Mouse (Mus musculus): ENCODE measurements at regions not wholly inside any gene's neighbourhood (a gene's known extent, or its start where the extent isn't known, plus 50 kb on each side); places are given as distances from the start of the nearest gene placed in this dataset.

DNA sequence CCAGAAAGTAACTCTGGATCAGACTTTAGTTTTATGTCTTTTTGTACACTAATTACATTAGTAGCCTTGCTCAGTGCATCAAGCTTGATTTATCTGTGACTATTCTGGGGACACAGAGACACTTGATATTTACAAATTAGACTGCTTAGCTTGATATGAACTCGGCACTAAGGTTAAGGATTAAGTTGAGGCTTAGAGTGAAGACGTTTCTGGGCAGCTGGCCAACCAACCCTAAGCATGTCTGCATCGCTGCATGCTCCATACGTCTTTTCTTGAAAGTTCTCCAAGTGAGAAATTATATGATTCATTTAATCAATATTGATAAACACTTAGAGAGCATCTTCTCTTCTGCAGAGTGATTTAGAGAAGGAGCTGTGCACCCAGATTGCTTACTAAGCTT is 352.6 kb upstream of the Slitrk1 start:
- Histone ChIP-seq H3K9ac (no peak overlapping the region), H3K27ac (replicated peaks) (no peak overlapping the region), H3K4me3 (no peak overlapping the region), H3K4me2 (no peak overlapping the region), H3K36me3 (no peaks in the 10 kb centered on the region), H3K4me1 (replicated peaks) (no peaks in the 10 kb centered on the region), H3K9me3 (no peaks in the 10 kb centered on the region), H3K27me3 (no peaks in the 10 kb centered on the region)
- WGBS = 59% methylated on average over 4 of the region's 4 CpGs
- no peak for ATAC-seq (ENCODE audit: low read depth)

DNA sequence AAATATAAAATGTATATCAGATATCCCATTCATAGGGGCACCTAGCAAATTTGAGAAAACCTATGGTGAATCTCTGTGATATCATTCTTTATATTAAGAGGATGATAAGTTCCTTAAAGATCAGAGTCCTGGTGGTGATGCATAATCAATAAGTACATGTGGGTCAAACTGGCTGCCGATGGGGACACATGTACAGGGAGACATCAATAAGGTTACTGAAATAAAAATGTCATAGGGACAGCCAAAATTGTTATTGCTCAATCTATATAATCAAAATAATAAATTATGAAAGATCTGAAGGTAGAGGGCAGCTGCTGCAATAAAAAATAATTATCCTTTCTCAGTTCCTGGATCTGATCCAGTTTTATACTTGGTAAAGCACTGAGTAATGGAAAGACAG is 348.0 kb upstream of the Slitrk1 start:
- Histone ChIP-seq H3K4me2 (no peak overlapping the region), H3K27me3 (no peaks in the 10 kb centered on the region), H3K4me1 (replicated peaks) (no peaks in the 10 kb centered on the region), H3K9me3 (no peaks in the 10 kb centered on the region), H3K4me3 (no peak overlapping the region), H3K36me3 (no peaks in the 10 kb centered on the region), H3K9ac (no peak overlapping the region), H3K27ac (replicated peaks) (no peak overlapping the region)
- 61% methylated on average over 1 of the region's 1 CpGs for WGBS
- no peak for ATAC-seq (ENCODE audit: low read depth)

DNA sequence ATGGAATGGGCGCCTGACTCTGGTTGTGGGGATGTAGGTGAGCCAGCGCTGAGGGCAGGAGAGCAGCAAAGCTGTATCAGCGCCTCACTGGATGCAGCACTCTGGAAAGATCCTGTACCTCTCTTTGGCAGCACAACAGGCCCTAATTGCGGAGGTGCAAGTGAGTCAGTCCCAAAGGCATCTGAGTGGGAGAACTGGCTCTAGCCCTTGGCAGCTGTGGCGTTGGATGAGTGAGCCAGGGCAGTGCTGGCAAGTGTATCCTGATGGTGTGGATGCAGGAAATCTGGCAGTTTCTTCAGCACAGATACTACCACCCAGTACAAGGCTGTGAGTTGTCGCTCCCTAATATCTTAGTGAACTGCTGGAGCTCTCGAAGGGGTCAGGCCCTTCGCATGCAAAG is 300.9 kb upstream of the Slitrk1 start:
- 90% methylated on average over 8 of the region's 8 CpGs for WGBS
- H3K4me2 ChIP-seq = no peak overlapping the region
- no peaks in the 10 kb centered on the region for H3K27me3 ChIP-seq
- no peak overlapping the region for H3K9ac ChIP-seq
- H3K27ac ChIP-seq (replicated peaks) = no peak overlapping the region
- no peak for ATAC-seq (ENCODE audit: low read depth)
- H3K9me3 ChIP-seq = no peaks in the 10 kb centered on the region
- no peak overlapping the region for H3K4me3 ChIP-seq
- H3K4me1 ChIP-seq (replicated peaks) = no peaks in the 10 kb centered on the region
- H3K36me3 ChIP-seq = no peaks in the 10 kb centered on the region

DNA sequence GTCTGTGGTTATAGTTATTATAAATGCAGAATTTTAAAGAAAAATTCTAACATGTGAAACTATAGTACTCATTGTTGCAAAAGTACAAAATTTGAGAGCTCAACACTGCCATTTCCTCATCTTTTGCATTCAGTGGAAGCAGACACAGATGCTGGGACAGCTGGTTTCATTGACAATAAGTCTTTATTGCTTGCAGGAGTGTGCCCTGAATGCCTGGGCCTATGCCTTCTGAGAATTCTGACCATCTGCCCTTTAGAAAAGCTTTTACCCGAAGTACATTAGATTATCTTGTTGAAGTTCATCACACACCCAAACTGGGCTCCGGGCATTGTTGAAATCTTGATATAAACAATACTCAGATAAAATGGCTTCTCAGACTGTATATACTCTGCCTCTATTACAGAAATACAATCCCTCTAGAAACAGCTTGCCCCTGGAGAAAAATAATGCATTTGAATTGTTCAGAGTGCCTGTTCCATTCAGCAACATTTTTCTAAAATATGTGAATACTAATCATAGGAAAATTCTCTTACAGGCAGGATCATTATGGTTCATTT is 266.1 kb upstream of the Slitrk1 start:
- H3K4me2 ChIP-seq = no peak overlapping the region
- no peaks in the 10 kb centered on the region for H3K27me3 ChIP-seq
- 24% methylated on average over 2 of the region's 2 CpGs for WGBS
- peak; percentile 89 for ATAC-seq (ENCODE audit: low read depth)
- H3K36me3 ChIP-seq = no peaks in the 10 kb centered on the region
- no peak overlapping the region for H3K9ac ChIP-seq
- H3K4me3 ChIP-seq = no peak overlapping the region
- no peaks in the 10 kb centered on the region for H3K9me3 ChIP-seq
- H3K4me1 ChIP-seq (replicated peaks) = no peaks in the 10 kb centered on the region
- peak overlapping the region; percentile 65 for H3K27ac ChIP-seq (replicated peaks)

DNA sequence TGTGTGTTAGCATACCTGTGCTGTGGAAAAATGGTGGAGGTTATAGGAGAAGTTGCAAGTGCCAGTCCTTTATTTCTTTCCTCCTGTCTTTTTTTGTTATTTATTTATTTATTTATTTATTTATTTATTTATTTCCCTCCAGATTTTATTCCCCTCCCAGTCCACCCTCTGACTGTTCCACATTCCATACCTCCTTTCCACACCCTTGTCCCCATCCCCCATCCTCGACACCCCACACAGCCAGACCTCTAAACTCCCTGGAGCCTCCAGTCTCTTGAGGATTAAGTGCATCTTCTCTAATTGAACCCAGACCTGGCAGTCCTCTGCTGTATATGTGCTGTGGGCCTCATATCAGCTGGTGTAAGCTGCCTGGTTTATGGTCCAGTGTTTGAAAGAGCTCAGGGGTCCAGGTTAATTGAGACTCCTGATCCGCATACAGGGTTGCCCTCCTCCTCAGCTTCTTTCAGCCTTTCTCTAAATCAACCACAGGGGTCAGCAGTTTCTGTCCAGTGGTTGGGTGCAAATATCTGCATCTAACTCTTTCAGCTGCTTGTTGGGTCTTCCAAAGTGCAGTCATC is 262.7 kb upstream of the Slitrk1 start:
- Histone ChIP-seq H3K4me1 (replicated peaks) (no peaks in the 10 kb centered on the region), H3K27me3 (no peaks in the 10 kb centered on the region), H3K4me2 (no peak overlapping the region), H3K36me3 (no peaks in the 10 kb centered on the region), H3K27ac (replicated peaks) (no peak overlapping the region), H3K9ac (no peak overlapping the region), H3K4me3 (no peak overlapping the region), H3K9me3 (no peaks in the 10 kb centered on the region)
- 75% methylated on average over 2 of the region's 2 CpGs for WGBS
- no peak for ATAC-seq (ENCODE audit: low read depth)

DNA sequence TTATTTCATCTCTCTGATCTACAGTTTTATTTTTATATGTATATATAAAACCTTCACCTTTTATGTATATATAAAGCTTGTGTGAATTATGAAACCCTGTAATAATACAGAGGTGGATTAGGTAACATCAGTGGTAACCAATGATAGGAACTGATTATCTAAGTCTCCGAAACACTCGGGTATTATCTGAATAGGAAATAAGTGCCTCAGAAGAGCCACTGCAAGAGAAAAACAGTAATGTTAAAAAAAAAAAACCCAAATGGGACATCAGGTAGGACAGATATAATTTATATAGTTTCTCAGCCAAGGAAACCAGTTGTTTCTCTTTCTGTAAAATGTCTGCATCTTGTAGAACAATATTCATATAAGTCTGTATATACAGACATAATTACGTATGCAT is 261.9 kb upstream of the Slitrk1 start:
- H3K27me3 ChIP-seq = no peaks in the 10 kb centered on the region
- no peak overlapping the region for H3K9ac ChIP-seq

More for the DNA sequence above, 261.9 kb upstream of the Slitrk1 start:
- 93% methylated on average over 3 of the region's 3 CpGs for WGBS
- Histone ChIP-seq H3K9me3 (no peaks in the 10 kb centered on the region), H3K27ac (replicated peaks) (no peak overlapping the region), H3K4me1 (replicated peaks) (no peaks in the 10 kb centered on the region), H3K36me3 (no peaks in the 10 kb centered on the region), H3K4me2 (no peak overlapping the region), H3K4me3 (no peak overlapping the region)
- ATAC-seq (ENCODE audit: low read depth) = no peak

Data from neural tube, embryonic 13.5 days (tissue).